Mouse (Mus musculus): ENCODE data around the gene Irf2bp1. TPM values are rescaled to one million over a fixed set of nuclear protein-coding genes. Genes with fewer than 3 reads are reported as not detected.

Gene Irf2bp1
- polyA plus RNA-seq, 1 experiment: 27.6 TPM

DNA sequence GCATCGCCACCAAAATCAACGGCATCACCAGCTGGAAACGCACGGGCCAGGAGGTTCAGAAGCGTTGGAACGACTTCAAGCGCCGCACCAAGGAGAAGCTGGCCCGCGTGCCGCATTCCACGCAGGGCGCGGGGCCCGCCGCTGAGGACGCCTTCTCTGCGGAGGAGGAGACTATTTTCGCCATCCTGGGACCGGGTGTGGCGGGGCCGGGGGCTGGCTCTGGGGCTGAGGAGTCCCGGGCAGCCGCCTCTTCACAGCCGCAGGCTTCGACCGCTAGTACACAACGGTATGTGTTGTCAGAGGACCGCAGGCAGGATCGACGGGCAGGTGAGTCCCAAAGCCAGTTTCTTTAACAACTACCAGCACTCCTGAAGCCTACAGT lies 11.6 kb upstream of the Irf2bp1 start:
- no peak for TF ChIP-seq MAX (IDR thresholded peaks at IDR 0.05; ENCODE audit: low read depth)
- TF ChIP-seq POLR2AphosphoS2 (IDR thresholded peaks at IDR 0.05; ENCODE audit: insufficient read length, low read depth): peak; percentile 30
- H3K36me3 ChIP-seq (ENCODE audit: control insufficient read depth, insufficient read depth): no peaks in the 10 kb centered on the region
- no peaks in the 10 kb centered on the region for H3K79me2 ChIP-seq (ENCODE audit: control insufficient read depth, insufficient read depth)
- peak overlapping the region; percentile 97 for H3K4me2 ChIP-seq (ENCODE audit: low read depth)
- peak overlapping the region; percentile 41 for H3K4me3 ChIP-seq
- H3K27me3 ChIP-seq (ENCODE audit: control insufficient read depth, insufficient read depth, insufficient read length): peaks cover 11% of the 10 kb centered on the region
- peak overlapping the region; percentile 51 for H3ac ChIP-seq (ENCODE audit: control insufficient read depth, insufficient read length)

DNA sequence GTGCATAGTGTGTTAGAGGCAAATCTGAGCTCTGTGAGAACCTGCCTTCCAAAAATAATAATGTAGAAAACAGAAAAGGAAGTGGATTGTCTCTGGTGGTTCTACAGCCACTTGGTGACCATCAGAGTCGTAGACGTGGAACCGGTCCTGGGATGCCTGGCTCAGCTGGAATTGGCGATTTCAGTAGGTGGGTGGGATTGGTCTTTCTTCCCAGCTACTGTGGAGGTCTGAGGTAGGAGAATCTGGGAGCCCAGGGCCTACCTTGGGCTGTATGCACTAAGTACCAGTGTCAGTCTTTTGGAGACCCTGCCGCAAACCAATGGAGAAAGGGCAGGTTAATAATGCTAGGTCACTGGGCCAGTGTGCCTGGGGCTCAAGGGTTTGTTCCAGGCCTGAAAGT lies 10.8 kb upstream of the Irf2bp1 start:
- Histone ChIP-seq H3K79me2 (ENCODE audit: control insufficient read depth, insufficient read depth) (no peaks in the 10 kb centered on the region), H3K27me3 (ENCODE audit: control insufficient read depth, insufficient read depth, insufficient read length) (peaks cover 4% of the 10 kb centered on the region), H3K4me2 (ENCODE audit: low read depth) (peak overlapping the region; percentile 97), H3K4me3 (peak overlapping the region; percentile 41), H3K36me3 (ENCODE audit: control insufficient read depth, insufficient read depth) (no peaks in the 10 kb centered on the region), H3ac (ENCODE audit: control insufficient read depth, insufficient read length) (no peak overlapping the region)
- TF ChIP-seq CEBPB (IDR thresholded peaks at IDR 0.05; ENCODE audit: insufficient read depth, poor library complexity, severe bottlenecking) (no peak), TCF3 (IDR thresholded peaks at IDR 0.05; ENCODE audit: insufficient read length, low read depth) (no peak), MYOD1 (IDR thresholded peaks at IDR 0.05; ENCODE audit: control insufficient read depth in 1 of 3, insufficient read length in 2 of 3, low read depth in 2 of 3) (no peak), REST (IDR thresholded peaks at IDR 0.05; ENCODE audit: insufficient read depth, insufficient read length) (no peak), POLR2AphosphoS2 (IDR thresholded peaks at IDR 0.05; ENCODE audit: insufficient read length, low read depth) (no peak), MAX (IDR thresholded peaks at IDR 0.05; ENCODE audit: low read depth) (no peak), POLR2A (IDR thresholded peaks at IDR 0.05; ENCODE audit: insufficient read length, low read depth) (no peak), E2F4 (IDR thresholded peaks at IDR 0.05; ENCODE audit: insufficient read depth) (no peak), SRF (IDR thresholded peaks at IDR 0.05; ENCODE audit: control insufficient read depth, insufficient read length, low read depth) (no peak), USF1 (IDR thresholded peaks at IDR 0.05; ENCODE audit: low read depth) (no peak), MYOG (IDR thresholded peaks at IDR 0.05; ENCODE audit: control insufficient read depth in 1 of 3, insufficient read depth in 1 of 3, insufficient read length in 2 of 3, low read depth in 2 of 3) (no peak), TCF12 (IDR thresholded peaks at IDR 0.05; ENCODE audit: insufficient read depth, poor library complexity, severe bottlenecking) (no peak)

DNA sequence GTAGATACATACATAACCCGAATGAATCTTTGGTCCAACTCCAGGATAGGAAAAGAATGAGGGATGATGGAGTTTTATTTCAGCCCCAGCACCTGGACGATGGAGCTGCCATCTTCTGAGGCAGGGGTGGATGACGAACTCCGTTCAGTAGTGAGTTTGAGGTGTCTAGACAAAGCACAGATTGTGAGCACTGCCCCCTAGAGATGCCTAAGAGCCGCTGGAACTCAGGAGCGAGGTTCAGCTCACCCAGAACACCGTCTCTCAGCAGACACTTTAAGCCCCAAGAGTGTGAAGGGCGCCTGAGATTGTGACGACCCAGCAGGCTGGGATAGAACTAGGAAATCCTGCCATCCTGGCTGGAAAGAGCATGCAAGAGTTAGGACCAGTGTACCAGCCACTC lies 5.0 kb upstream of the Irf2bp1 start:
- Histone ChIP-seq H3K4me3 (no peak overlapping the region), H3ac (ENCODE audit: control insufficient read depth, insufficient read length) (no peak overlapping the region), H3K79me2 (ENCODE audit: control insufficient read depth, insufficient read depth) (no peaks in the 10 kb centered on the region), H3K27me3 (ENCODE audit: control insufficient read depth, insufficient read depth, insufficient read length) (no peaks in the 10 kb centered on the region), H3K4me2 (ENCODE audit: low read depth) (no peak overlapping the region), H3K36me3 (ENCODE audit: control insufficient read depth, insufficient read depth) (no peaks in the 10 kb centered on the region)
- TF ChIP-seq MAX (IDR thresholded peaks at IDR 0.05; ENCODE audit: low read depth) (no peak), MYOD1 (IDR thresholded peaks at IDR 0.05; ENCODE audit: control insufficient read depth in 1 of 3, insufficient read length in 2 of 3, low read depth in 2 of 3) (no peak), TCF12 (IDR thresholded peaks at IDR 0.05; ENCODE audit: insufficient read depth, poor library complexity, severe bottlenecking) (no peak)

DNA sequence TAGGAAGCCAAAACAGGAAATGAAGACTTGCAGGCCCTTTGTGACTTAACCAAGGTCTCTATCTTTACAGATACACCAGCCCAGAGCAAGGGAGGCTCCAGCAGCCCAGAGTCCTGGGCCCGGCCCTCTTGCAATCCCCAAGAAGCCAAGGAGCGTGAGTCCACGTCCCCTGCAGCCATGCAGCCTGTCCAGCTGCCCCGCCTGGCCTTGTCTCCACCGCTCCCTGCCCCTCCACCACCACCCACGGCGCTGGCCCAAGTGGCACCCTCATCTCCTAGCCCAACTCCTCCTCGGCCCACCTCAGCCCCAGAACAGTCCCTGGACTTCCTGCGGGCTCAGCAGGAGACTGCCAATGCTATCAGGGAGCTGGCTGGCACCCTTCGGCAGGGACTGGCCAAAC lies 3.4 kb upstream of the Irf2bp1 start:
- Histone ChIP-seq H3K4me3 (no peak overlapping the region), H3K36me3 (ENCODE audit: control insufficient read depth, insufficient read depth) (no peaks in the 10 kb centered on the region), H3ac (ENCODE audit: control insufficient read depth, insufficient read length) (no peak overlapping the region), H3K27me3 (ENCODE audit: control insufficient read depth, insufficient read depth, insufficient read length) (no peaks in the 10 kb centered on the region), H3K79me2 (ENCODE audit: control insufficient read depth, insufficient read depth) (peaks cover 9% of the 10 kb centered on the region), H3K4me2 (ENCODE audit: low read depth) (no peak overlapping the region)
- TF ChIP-seq TCF3 (IDR thresholded peaks at IDR 0.05; ENCODE audit: insufficient read length, low read depth) (no peak), MYOD1 (IDR thresholded peaks at IDR 0.05; ENCODE audit: control insufficient read depth in 1 of 3, insufficient read length in 2 of 3, low read depth in 2 of 3) (no peak), MAX (IDR thresholded peaks at IDR 0.05; ENCODE audit: low read depth) (no peak), POLR2AphosphoS2 (IDR thresholded peaks at IDR 0.05; ENCODE audit: insufficient read length, low read depth) (no peak), POLR2A (IDR thresholded peaks at IDR 0.05; ENCODE audit: insufficient read length, low read depth) (no peak), TCF12 (IDR thresholded peaks at IDR 0.05; ENCODE audit: insufficient read depth, poor library complexity, severe bottlenecking) (no peak), REST (IDR thresholded peaks at IDR 0.05; ENCODE audit: insufficient read depth, insufficient read length) (no peak), SRF (IDR thresholded peaks at IDR 0.05; ENCODE audit: control insufficient read depth, insufficient read length, low read depth) (no peak), CEBPB (IDR thresholded peaks at IDR 0.05; ENCODE audit: insufficient read depth, poor library complexity, severe bottlenecking) (no peak), MYOG (IDR thresholded peaks at IDR 0.05; ENCODE audit: control insufficient read depth in 1 of 3, insufficient read depth in 1 of 3, insufficient read length in 2 of 3, low read depth in 2 of 3) (no peak), E2F4 (IDR thresholded peaks at IDR 0.05; ENCODE audit: insufficient read depth) (no peak), USF1 (IDR thresholded peaks at IDR 0.05; ENCODE audit: low read depth) (no peak)

DNA sequence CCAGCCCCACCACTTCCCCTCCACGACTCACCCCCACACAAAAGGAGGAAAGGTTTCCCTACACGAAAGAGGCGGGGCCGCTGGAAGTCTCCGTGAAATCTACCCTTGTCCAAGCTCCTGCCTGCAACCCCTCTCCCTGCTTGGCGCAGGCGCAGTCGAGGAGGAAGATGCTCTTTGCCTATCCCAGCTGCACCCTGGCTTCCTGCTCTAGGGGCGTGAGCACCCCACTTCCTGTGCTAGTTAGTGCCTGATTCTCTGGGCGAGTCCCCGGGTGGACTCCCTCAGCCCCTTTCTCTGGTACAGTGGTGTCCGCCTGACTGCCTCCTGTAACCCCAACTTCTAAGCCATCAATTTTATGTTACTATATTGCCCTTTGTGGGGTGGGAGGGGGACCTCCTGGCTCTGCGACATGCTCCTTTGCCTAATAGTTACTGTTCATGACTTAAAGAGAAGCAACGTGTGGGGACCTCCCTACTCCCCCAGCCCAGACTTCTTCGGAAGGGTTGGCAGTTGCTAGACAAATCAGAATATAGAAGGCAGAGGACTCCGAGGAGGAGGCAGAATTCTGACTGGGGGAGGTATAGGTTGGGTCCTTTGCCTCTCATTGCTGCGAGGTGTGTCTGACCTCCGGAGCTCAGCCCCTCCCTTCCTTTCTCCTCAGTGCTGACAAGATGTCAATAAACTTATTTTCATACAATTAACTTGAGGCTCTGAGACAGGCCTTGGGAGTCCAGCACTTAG lies 2.6 kb upstream of the Irf2bp1 start:
- no peaks in the 10 kb centered on the region for H3K27me3 ChIP-seq (ENCODE audit: control insufficient read depth, insufficient read depth, insufficient read length)

More for the DNA sequence above, 2.6 kb upstream of the Irf2bp1 start:
- Histone ChIP-seq H3ac (ENCODE audit: control insufficient read depth, insufficient read length) (no peak overlapping the region), H3K4me3 (no peak overlapping the region), H3K4me2 (ENCODE audit: low read depth) (no peak overlapping the region), H3K79me2 (ENCODE audit: control insufficient read depth, insufficient read depth) (peaks cover 17% of the 10 kb centered on the region), H3K36me3 (ENCODE audit: control insufficient read depth, insufficient read depth) (no peaks in the 10 kb centered on the region)
- no peak for TF ChIP-seq TCF3 (IDR thresholded peaks at IDR 0.05; ENCODE audit: insufficient read length, low read depth)
- no peak for TF ChIP-seq CEBPB (IDR thresholded peaks at IDR 0.05; ENCODE audit: insufficient read depth, poor library complexity, severe bottlenecking)
- TF ChIP-seq POLR2A (IDR thresholded peaks at IDR 0.05; ENCODE audit: insufficient read length, low read depth): no peak
- TF ChIP-seq POLR2AphosphoS2 (IDR thresholded peaks at IDR 0.05; ENCODE audit: insufficient read length, low read depth): no peak
- TF ChIP-seq E2F4 (IDR thresholded peaks at IDR 0.05; ENCODE audit: insufficient read depth): no peak
- TF ChIP-seq MAX (IDR thresholded peaks at IDR 0.05; ENCODE audit: low read depth): no peak
- no peak for TF ChIP-seq MYOD1 (IDR thresholded peaks at IDR 0.05; ENCODE audit: control insufficient read depth in 1 of 3, insufficient read length in 2 of 3, low read depth in 2 of 3)
- TF ChIP-seq MYOG (IDR thresholded peaks at IDR 0.05; ENCODE audit: control insufficient read depth in 1 of 3, insufficient read depth in 1 of 3, insufficient read length in 2 of 3, low read depth in 2 of 3): no peak
- no peak for TF ChIP-seq TCF12 (IDR thresholded peaks at IDR 0.05; ENCODE audit: insufficient read depth, poor library complexity, severe bottlenecking)
- no peak for TF ChIP-seq USF1 (IDR thresholded peaks at IDR 0.05; ENCODE audit: low read depth)
- no peak for TF ChIP-seq REST (IDR thresholded peaks at IDR 0.05; ENCODE audit: insufficient read depth, insufficient read length)
